ENCODE assay signal across 8 mouse cellular contexts in genomic region chr17:29081618-29082381, GRCm38 (mm10). TPM values are rescaled to one million over a fixed set of nuclear protein-coding genes. Genes with fewer than 3 reads are reported as not detected.
A peak's percentile ranks its signal among the peaks of the same experiment; 100 is the strongest.
DNase-seq lines count a peak whose midpoint lies in the region; ATAC-seq and TF ChIP-seq lines count a peak whose summit lies in the region.

No protein-coding gene starts in this region.

- H3K27me3 ChIP-seq in hindbrain, embryonic 16.5 days (replicated peaks; ENCODE audit: control insufficient read depth, insufficient read depth, low read length), result 0 out of 2 replicates have a peak, but pooled peaks cover 3% of the 10 kb centered on the region
- peaks cover 47% of the 10 kb centered on the region for H3K27me3 ChIP-seq in midbrain, embryonic 10.5 days (ENCODE audit: low read depth, poor library complexity, severe bottlenecking)
- H3K27me3 ChIP-seq in thymus, adult 2 months (ENCODE audit: control insufficient read depth, insufficient read depth, low read length), result no peaks in the 10 kb centered on the region; the same call in 1 of the 2 replicates

- peak; percentile 61 for DNase-seq in right cerebral cortex, adult 18-20 months
- no peak for DNase-seq in right cerebral cortex, postnatal 14 days
- DNase-seq in brain, embryonic 14.5 days (ENCODE audit: low read depth), result peak; percentile 69
- DNase-seq in midbrain, embryonic 10.5 days (ENCODE audit: low spot score), result peak; percentile 36
- DNase-seq in thymus, adult 2 months, result peak; percentile 61
- no peak for DNase-seq in urinary bladder, adult 2 months (ENCODE audit: low spot score)
- DNase-seq in cerebellum, adult 9-11 months, result no peak

- peaks cover 13% of the 10 kb centered on the region for H3K4me1 ChIP-seq in hindbrain, embryonic 16.5 days (ENCODE audit: control insufficient read depth, insufficient read depth, low read depth, low read length)
- peaks cover 36% of the 10 kb centered on the region for H3K4me1 ChIP-seq in midbrain, embryonic 10.5 days
- peaks cover 31% of the 10 kb centered on the region for H3K4me1 ChIP-seq in thymus, adult 2 months (replicated peaks; ENCODE audit: control insufficient read depth, insufficient read depth, low read length)

- 3% methylated on average over 21 of the region's 21 CpGs for WGBS in hindbrain, embryonic 16.5 days
- WGBS in midbrain, embryonic 10.5 days, result 4% methylated on average over 21 of the region's 21 CpGs
- WGBS in thymus, adult 2 months, result 4% methylated on average over 21 of the region's 21 CpGs

- no peak for ATAC-seq in hindbrain, embryonic 16.5 days

- no peaks in the 10 kb centered on the region for H3K9me3 ChIP-seq in hindbrain, embryonic 16.5 days (ENCODE audit: control insufficient read depth, low read length)
- 0 out of 2 replicates have a peak, but pooled peaks cover 4% of the 10 kb centered on the region for H3K9me3 ChIP-seq in midbrain, embryonic 10.5 days (replicated peaks)

- 0 out of 2 replicates have a peak overlapping the region, but pooled peaks have one; percentile 13 for H3K9ac ChIP-seq in hindbrain, embryonic 16.5 days (ENCODE audit: low read depth, low read length)

- TF ChIP-seq CTCF in brain, embryonic 14.5 days (IDR thresholded peaks at IDR 0.05; ENCODE audit: borderline replicate concordance, extremely low read depth, insufficient read depth, insufficient read length), result no peak
- no peak for TF ChIP-seq CTCF in thymus, adult 2 months (IDR thresholded peaks at IDR 0.05; ENCODE audit: borderline replicate concordance, control insufficient read depth, extremely low read depth, insufficient read depth, low read length, poor library complexity)

- H3K27ac ChIP-seq in hindbrain, embryonic 16.5 days (ENCODE audit: low read depth, low read length), result no peak overlapping the region
- H3K27ac ChIP-seq in midbrain, embryonic 10.5 days (replicated peaks), result peak overlapping the region; percentile 28; the same call in 1 of the 2 replicates
- no peak overlapping the region for H3K27ac ChIP-seq in thymus, adult 2 months (ENCODE audit: control insufficient read depth, insufficient read depth, low read length)

- H3K4me3 ChIP-seq in hindbrain, embryonic 16.5 days (ENCODE audit: low read length), result no peak overlapping the region
- H3K4me3 ChIP-seq in midbrain, embryonic 10.5 days, result peak overlapping the region; percentile 25
- H3K4me3 ChIP-seq in thymus, adult 2 months (ENCODE audit: control insufficient read depth, insufficient read depth, low read length), result 0 out of 2 replicates have a peak overlapping the region, but pooled peaks have one; percentile 9

- no peak for TF ChIP-seq POLR2A in brain, embryonic 14.5 days (IDR thresholded peaks at IDR 0.05; ENCODE audit: borderline replicate concordance, extremely low read depth, insufficient read depth, insufficient read length, poor library complexity, severe bottlenecking)
- TF ChIP-seq POLR2A in thymus, adult 2 months (IDR thresholded peaks at IDR 0.05; ENCODE audit: control insufficient read depth, extremely low read depth, insufficient read depth, low read length, poor library complexity), result no peak

- H3K4me2 ChIP-seq in hindbrain, embryonic 16.5 days (ENCODE audit: low read length), result peak overlapping the region; percentile 23

- no peaks in the 10 kb centered on the region for H3K36me3 ChIP-seq in hindbrain, embryonic 16.5 days (ENCODE audit: control insufficient read depth, insufficient read depth, low read length)
- H3K36me3 ChIP-seq in midbrain, embryonic 10.5 days, result no peaks in the 10 kb centered on the region
- no peaks in the 10 kb centered on the region for H3K36me3 ChIP-seq in thymus, adult 2 months (ENCODE audit: control insufficient read depth, insufficient read depth, low read length)

RNA-seq across cellular contexts. Expression of gene Cdkn1a, which starts 9.0 kb away (rescaled TPM):
- 23.9 and 28.9 TPM in 2 replicates for polyA plus RNA-seq in brain, embryonic 14.5 days (2012; rRNA removed)
- 138 and 184 TPM in 2 replicates for polyA plus RNA-seq in hindbrain, embryonic 16.5 days (2015; fragmentation: Nextera tagmentation; extraction: Ambion mirVana)
- polyA plus RNA-seq in midbrain, embryonic 10.5 days (2016; fragmentation: Nextera tagmentation; extraction: Ambion mirVana), result 19.1 and 24.8 TPM in 2 replicates
- 28.4 and 31.1 TPM in 2 replicates for polyA plus RNA-seq in thymus, adult 2 months (2012; rRNA removed)
- 39.8 and 42.3 TPM in 2 replicates for polyA plus RNA-seq in urinary bladder, adult 2 months (2012; rRNA removed)

RNA-seq across cellular contexts. Expression of gene Rab44, which starts 32.1 kb away (rescaled TPM):
- 0.23 and 0.49 TPM in 2 replicates for polyA plus RNA-seq in brain, embryonic 14.5 days (2012; rRNA removed)
- 0.06 and 0.26 TPM in 2 replicates for polyA plus RNA-seq in hindbrain, embryonic 16.5 days (2015; fragmentation: Nextera tagmentation; extraction: Ambion mirVana)
- polyA plus RNA-seq in midbrain, embryonic 10.5 days (2016; fragmentation: Nextera tagmentation; extraction: Ambion mirVana), result 0.06 and 0.47 TPM in 2 replicates
- 8.3 and 8.9 TPM in 2 replicates for polyA plus RNA-seq in thymus, adult 2 months (2012; rRNA removed)
- 1.5 and 1.9 TPM in 2 replicates for polyA plus RNA-seq in urinary bladder, adult 2 months (2012; rRNA removed)

RNA-seq across cellular contexts. Expression of gene Srsf3, which starts 49.4 kb away (rescaled TPM):
- polyA plus RNA-seq in brain, embryonic 14.5 days (2012; rRNA removed), result 330 and 391 TPM in 2 replicates
- polyA plus RNA-seq in hindbrain, embryonic 16.5 days (2015; fragmentation: Nextera tagmentation; extraction: Ambion mirVana), result 356 and 408 TPM in 2 replicates
- 789 and 839 TPM in 2 replicates for polyA plus RNA-seq in midbrain, embryonic 10.5 days (2016; fragmentation: Nextera tagmentation; extraction: Ambion mirVana)
- 544 TPM in 2 replicates for polyA plus RNA-seq in thymus, adult 2 months (2012; rRNA removed)
- 139 and 169 TPM in 2 replicates for polyA plus RNA-seq in urinary bladder, adult 2 months (2012; rRNA removed)

Comparison
In these comparisons a context has a peak if more than half of its experiments do, and no peak if none do; other contexts are left out.
1. DNase-seq: peak in right cerebral cortex, adult 18-20 months (single experiment), brain, embryonic 14.5 days (single experiment), midbrain, embryonic 10.5 days (single experiment) and thymus, adult 2 months (single experiment); none in right cerebral cortex, postnatal 14 days (single experiment), urinary bladder, adult 2 months (single experiment) and cerebellum, adult 9-11 months (single experiment).